Mouse (Mus musculus): ENCODE results near the gene Pate2. TPM values are rescaled to one million over a fixed set of nuclear protein-coding genes. Genes with fewer than 3 reads are reported as not detected.
A peak's percentile ranks its signal among the peaks of the same experiment; 100 is the strongest.

The Pate2 gene
- polyA plus RNA-seq (2015; fragmentation: Nextera tagmentation; extraction: Ambion mirVana) = 1.0 TPM in 2 replicates

DNA sequence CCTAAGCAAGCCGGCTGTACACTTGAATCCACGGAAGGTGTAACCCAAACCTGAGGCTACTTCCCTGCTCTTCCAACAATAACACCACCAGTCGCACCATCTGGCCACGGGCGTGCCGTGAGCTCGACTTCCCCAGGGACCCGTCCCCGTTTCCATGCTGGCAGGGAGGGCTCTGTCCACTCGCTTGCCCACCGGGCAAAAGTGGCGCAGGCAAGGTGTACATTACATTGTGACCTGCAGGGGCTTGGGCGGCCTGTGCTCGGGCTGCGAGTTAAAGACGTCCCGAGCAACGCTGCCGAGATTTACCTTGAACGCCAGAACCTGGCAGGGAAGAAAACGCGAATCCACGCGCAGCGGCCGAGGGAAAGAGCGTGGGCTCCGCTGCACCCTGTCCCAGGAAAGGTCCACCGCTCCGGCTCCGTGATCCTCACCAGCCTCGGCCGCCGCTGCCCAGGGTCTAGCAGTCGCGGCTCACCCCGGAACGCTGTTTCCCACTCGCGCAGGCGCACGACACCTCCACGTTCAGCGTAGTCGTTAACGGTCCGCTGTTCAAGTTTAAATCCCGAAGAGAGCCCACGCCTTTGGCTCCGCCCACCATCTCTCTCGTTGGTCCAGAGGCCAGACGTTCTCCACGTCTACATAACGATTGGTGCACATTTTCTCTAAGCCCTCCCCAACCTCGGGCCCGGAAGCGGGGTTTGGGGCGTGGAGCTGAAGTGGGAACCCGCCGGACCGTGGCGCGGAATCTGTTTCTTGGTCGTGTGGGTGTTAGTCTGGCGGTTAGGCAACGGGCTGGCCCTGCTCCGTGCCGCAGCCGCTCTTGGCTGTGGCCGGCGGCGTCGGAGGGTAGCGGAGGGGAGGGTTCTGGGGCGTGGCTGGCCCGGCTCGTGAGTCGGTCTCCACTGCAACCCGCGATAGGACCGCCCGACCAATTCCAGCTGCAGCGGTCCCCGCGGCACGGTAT is at the start of gene Pate2, which contains the start of gene Hyls1:
Gene Pate2 (plus strand): TSS at position 714 of the 964 bp plus-strand sequence.
Gene Hyls1 (minus strand): TSS at position 828 of the 964 bp plus-strand sequence.
- peak within 1 kb of the TSS; percentile 95 for H3K27ac ChIP-seq
- H3K27me3 ChIP-seq = peaks cover 26% of the 10 kb centered on the region
- WGBS = under 1% methylated on average over 86 of the region's 86 CpGs
- peaks cover 33% of the 10 kb centered on the region for H3K36me3 ChIP-seq
- peaks cover 12% of the 10 kb centered on the region; the same call in 1 of the 2 replicates for H3K4me1 ChIP-seq
- H3K4me3 ChIP-seq (replicated peaks) = peak within 1 kb of the TSS; percentile 88
- H3K9me3 ChIP-seq (replicated peaks) = no peaks in the 10 kb centered on the region
- peak within 1 kb of the TSS; percentile 82 for H3K4me2 ChIP-seq
- ATAC-seq (replicated peaks; ENCODE audit: low FRiP score) = peak; percentile 98
- peak within 1 kb of the TSS; percentile 83 for H3K9ac ChIP-seq

DNA sequence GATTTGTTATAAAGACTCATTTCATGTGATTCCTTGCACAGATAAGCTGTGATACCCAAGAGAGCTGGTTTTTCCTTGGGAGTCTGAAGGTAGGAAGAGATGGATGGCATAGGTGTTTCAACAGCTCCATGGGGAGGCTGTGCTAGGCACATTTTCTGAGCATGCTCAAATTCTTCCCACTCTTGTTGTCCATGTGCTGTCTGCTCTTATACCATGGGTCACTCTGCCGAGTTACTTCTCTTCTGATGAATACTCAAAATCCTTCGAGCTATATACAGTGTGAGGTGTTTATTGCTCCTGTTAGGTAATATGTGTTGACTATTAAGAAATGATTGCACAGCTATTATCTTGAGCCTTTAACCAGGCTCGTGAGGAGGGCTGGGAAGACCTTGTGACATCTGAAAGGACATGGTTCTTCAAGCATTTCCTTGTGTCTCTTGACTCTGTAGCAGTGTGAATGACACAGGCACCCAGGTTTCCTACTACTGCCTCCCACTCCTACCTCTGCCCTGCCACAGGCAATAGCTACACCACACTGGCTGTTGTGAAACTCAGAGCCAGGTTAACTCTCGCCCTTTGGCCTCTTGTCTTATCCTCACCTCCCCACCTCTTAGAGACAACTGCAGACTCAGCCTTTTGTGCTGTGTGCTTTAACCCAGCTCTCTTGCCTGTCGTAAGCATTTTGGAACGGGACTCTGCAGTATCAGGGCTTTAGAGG is 49.3 kb upstream of the Pate2 start:
- Histone ChIP-seq H3K9me3 (replicated peaks) (no peaks in the 10 kb centered on the region), H3K27ac (no peak overlapping the region), H3K27me3 (peaks cover 3% of the 10 kb centered on the region; the same call in 1 of the 2 replicates), H3K4me3 (replicated peaks) (no peak overlapping the region), H3K4me1 (peaks cover 15% of the 10 kb centered on the region), H3K9ac (no peak overlapping the region), H3K4me2 (no peak overlapping the region), H3K36me3 (no peaks in the 10 kb centered on the region)
- peak; percentile 10; the same call in 1 of the 2 replicates for ATAC-seq (replicated peaks; ENCODE audit: low FRiP score)
- WGBS = 72% methylated on average over 6 of the region's 6 CpGs

DNA sequence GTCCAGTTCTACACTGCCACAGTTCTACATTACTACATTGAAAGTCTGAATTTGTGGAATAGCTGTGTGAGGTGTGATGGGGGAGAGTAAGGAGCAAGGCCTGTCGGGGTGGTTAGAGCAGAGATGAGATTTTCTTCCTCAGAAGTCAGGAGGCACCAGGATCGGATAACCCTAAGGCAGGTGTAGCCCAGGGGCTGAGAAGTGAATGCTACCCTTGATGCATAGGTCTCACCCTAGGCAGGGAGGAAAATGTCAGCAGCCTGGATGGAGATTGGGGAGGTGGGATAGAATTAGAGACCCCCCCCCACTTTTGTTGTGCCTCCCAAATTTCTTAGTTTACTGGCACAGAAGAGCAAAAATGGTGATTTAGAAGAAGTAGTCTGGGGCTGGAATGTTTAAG is 47.8 kb upstream of the Pate2 start:
- H3K4me1 ChIP-seq = peaks cover 15% of the 10 kb centered on the region
- no peak overlapping the region for H3K27ac ChIP-seq
- no peak overlapping the region for H3K4me2 ChIP-seq
- no peaks in the 10 kb centered on the region for H3K36me3 ChIP-seq
- no peak overlapping the region for H3K9ac ChIP-seq
- no peak overlapping the region for H3K4me3 ChIP-seq (replicated peaks)
- H3K9me3 ChIP-seq (replicated peaks) = no peaks in the 10 kb centered on the region
- peaks cover 3% of the 10 kb centered on the region; the same call in 1 of the 2 replicates for H3K27me3 ChIP-seq
- ATAC-seq (replicated peaks; ENCODE audit: low FRiP score) = no peak
- WGBS = 62% methylated on average over 2 of the region's 2 CpGs

DNA sequence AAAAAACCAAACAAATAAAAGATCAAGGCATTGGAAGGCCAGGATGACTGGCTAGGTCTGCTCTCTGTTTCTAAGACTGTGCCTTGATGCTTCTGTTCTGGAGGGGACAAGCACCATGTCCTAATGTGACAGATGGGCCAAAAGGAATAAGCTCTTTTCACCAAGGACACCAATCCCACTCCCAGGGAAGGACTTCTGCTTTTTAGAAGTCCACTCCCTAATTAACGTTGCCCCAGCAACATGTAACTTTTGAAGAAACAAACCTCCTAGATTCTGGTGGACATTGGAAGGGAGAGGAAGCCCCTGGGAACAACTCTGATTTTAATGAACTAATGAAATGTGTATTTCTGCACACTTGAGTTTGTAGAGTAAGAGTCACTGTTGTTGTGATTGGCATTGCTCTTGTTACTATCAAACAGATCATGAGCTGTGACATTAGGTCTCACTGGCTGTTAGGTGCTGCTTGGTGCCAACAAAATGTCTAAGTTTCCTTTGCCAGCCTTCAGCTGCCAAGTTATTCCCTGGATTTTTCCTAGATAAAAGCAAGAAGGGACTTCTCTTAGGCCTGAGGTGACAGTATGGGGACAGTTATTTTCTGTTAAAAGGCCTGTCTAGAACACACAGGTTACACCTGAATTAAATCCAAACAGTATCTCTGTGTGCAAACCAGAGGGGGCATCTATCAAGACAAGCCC is 47.1 kb upstream of the Pate2 start:
- Histone ChIP-seq H3K36me3 (no peaks in the 10 kb centered on the region), H3K9me3 (replicated peaks) (no peaks in the 10 kb centered on the region), H3K4me1 (peaks cover 15% of the 10 kb centered on the region), H3K27me3 (peaks cover 3% of the 10 kb centered on the region; the same call in 1 of the 2 replicates), H3K27ac (no peak overlapping the region), H3K4me3 (replicated peaks) (no peak overlapping the region), H3K4me2 (no peak overlapping the region), H3K9ac (no peak overlapping the region)
- whole genome bisulfite sequencing = 71% methylated on average over 1 of the region's 1 CpGs
- no peak for ATAC-seq (replicated peaks; ENCODE audit: low FRiP score)

DNA sequence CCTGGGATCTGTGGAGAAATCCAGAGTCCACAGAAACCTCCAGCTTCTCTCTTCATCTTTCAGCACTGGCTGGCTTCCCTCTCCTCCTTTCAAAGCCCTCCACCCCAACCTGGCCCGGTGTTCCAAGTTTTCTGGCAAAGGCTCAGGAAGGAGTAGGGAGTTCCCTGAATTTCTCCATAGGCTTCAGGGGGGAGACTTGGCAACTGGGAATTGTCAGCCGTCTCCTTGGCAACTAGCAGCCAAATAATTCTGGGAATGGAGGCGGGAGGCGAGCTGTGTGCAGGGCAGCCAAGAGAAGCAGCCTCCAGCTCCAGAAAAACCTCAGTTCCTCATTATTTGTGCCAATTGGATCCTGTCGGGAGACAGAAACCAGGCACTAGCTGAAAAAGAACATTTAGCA is 46.5 kb upstream of the Pate2 start:
- H3K9ac ChIP-seq = no peak overlapping the region
- no peak overlapping the region for H3K27ac ChIP-seq
- no peak overlapping the region for H3K4me3 ChIP-seq (replicated peaks)
- H3K36me3 ChIP-seq = no peaks in the 10 kb centered on the region
- peaks cover 3% of the 10 kb centered on the region; the same call in 1 of the 2 replicates for H3K27me3 ChIP-seq
- peaks cover 15% of the 10 kb centered on the region for H3K4me1 ChIP-seq
- no peak overlapping the region for H3K4me2 ChIP-seq
- ATAC-seq (replicated peaks; ENCODE audit: low FRiP score) = peak; percentile 59
- WGBS = 43% methylated on average over 5 of the region's 5 CpGs
- H3K9me3 ChIP-seq (replicated peaks) = no peaks in the 10 kb centered on the region

DNA sequence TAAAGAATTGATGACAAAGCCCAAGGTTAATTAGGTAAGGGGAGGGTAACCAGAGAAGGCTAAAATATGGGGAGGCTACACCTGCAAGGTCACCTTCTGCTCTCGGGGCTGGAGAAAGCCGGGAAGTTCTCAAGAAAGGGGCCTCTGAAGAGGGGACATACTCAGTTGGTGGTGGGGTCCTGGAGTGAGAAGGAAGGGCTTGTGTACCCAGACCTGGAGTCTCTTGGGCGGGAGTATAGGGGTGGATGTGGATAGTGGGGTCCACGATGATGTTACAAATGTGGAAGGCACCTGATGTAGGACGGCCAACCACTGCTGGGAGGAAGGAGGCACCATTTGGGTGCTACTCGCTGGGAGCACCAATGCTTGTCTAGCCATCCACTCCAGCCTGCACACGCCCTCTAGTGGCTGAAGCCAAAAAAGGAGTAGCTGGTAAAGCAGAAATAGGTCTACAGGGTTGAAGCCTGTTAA is 46.1 kb upstream of the Pate2 start:
- H3K27ac ChIP-seq = no peak overlapping the region
- H3K4me1 ChIP-seq = peaks cover 15% of the 10 kb centered on the region
- H3K4me3 ChIP-seq (replicated peaks) = no peak overlapping the region
- WGBS = 15% methylated on average over 7 of the region's 7 CpGs
- no peak overlapping the region for H3K4me2 ChIP-seq
- no peaks in the 10 kb centered on the region for H3K36me3 ChIP-seq
- H3K9me3 ChIP-seq (replicated peaks) = no peaks in the 10 kb centered on the region
- H3K27me3 ChIP-seq = peaks cover 3% of the 10 kb centered on the region; the same call in 1 of the 2 replicates
- peak; percentile 88 for ATAC-seq (replicated peaks; ENCODE audit: low FRiP score)
- H3K9ac ChIP-seq = no peak overlapping the region

DNA sequence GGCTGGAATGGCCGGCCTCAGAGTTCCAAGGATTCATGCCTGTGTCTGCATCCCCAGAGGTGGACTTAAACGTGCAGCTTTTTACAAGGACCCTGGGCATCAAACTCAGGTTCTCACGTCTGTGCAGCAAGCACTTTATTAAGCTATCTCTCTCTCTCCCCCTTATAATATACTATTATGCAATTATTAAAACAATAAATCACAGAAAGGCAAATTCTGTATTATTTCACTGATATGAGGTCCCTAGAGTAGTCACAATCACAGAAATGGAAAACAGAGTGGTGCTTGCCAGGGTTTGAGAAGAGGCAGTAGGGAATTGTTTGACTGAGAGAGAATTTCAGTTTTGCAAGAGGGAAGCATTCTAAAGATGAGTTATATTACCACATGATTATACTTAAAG is 40.9 kb upstream of the Pate2 start:
- H3K9me3 ChIP-seq (replicated peaks) = no peaks in the 10 kb centered on the region
- 61% methylated on average over 3 of the region's 3 CpGs for WGBS
- H3K4me3 ChIP-seq (replicated peaks) = no peak overlapping the region
- no peak overlapping the region for H3K27ac ChIP-seq
- H3K4me1 ChIP-seq = peaks cover 6% of the 10 kb centered on the region; the same call in 1 of the 2 replicates
- no peak for ATAC-seq (replicated peaks; ENCODE audit: low FRiP score)
- H3K36me3 ChIP-seq = no peaks in the 10 kb centered on the region
- H3K27me3 ChIP-seq = peaks cover 3% of the 10 kb centered on the region; the same call in 1 of the 2 replicates
- no peak overlapping the region for H3K9ac ChIP-seq
- H3K4me2 ChIP-seq = no peak overlapping the region

DNA sequence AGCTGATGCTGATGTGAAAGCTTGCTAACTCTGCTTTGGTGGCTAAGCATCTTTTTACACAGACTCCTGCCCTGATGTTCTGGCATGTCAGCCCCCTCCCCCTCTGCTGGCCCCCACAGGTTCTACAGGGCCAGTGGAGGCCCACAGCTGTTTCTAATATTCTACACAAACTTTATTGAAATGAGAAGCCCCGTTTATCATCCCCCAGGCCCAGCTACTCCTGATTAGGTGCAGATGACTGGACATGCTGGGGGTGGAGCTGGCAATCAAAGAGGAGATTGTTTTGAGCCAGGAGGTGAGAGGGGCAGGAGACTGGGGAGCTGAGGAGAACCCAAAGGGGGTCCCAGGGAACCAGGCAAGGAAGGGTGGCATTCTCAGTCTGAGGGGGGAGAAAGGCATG is 40.3 kb upstream of the Pate2 start:
- H3K36me3 ChIP-seq = no peaks in the 10 kb centered on the region
- 19% methylated on average over 1 of the region's 1 CpGs for WGBS
- H3K9ac ChIP-seq = no peak overlapping the region
- H3K4me2 ChIP-seq = no peak overlapping the region
- H3K4me1 ChIP-seq = 0 out of 2 replicates have a peak, but pooled peaks cover 4% of the 10 kb centered on the region
- no peak overlapping the region for H3K27ac ChIP-seq
- ATAC-seq (replicated peaks; ENCODE audit: low FRiP score) = no peak
- peaks cover 3% of the 10 kb centered on the region; the same call in 1 of the 2 replicates for H3K27me3 ChIP-seq
- no peak overlapping the region for H3K4me3 ChIP-seq (replicated peaks)
- H3K9me3 ChIP-seq (replicated peaks) = no peaks in the 10 kb centered on the region

DNA sequence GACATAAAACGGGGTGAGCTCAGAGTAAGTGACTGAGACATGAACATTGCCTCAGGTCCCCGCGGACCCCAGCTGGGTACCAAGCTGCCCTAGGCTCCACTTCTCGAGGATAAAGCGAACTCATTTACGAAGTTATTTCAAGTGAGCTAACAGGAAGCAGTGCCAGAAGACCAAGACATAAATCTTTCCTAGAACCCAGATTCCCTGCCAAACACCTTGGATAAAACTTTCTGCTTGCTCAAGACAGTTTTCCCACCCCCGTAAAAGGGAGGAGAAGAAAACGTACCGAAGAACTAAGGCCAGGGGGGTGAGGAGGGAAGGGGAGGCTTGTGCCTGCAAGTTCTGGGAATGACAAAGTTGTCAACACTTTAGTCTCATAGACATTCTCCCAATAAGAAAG is 36.8 kb upstream of the Pate2 start:
- no peaks in the 10 kb centered on the region for H3K36me3 ChIP-seq
- 37% methylated on average over 9 of the region's 9 CpGs for WGBS

DNA sequence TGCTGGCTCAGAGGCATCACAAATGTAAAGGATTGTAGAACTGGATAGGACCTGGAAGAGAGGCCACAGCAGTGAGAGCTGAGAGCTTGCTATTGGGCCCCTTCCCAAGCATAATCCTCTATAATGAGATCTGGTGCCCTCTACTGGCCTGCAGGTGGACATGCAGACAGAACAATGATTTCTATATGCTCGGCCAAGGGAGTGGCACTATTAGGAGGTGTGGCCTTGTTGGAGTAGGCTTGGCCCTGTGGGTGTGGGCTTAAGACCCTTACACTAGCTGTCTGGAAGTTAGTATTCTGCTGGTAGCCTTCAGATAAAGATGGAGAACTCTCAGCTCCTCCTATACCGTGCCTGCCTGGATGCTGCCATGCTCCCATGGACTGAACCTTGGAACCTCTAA is 35.0 kb upstream of the Pate2 start:
- Histone ChIP-seq H3K4me3 (replicated peaks) (no peak overlapping the region), H3K9ac (no peak overlapping the region), H3K9me3 (replicated peaks) (no peaks in the 10 kb centered on the region), H3K27ac (no peak overlapping the region), H3K4me1 (peaks cover 33% of the 10 kb centered on the region), H3K36me3 (no peaks in the 10 kb centered on the region), H3K4me2 (no peak overlapping the region), H3K27me3 (no peaks in the 10 kb centered on the region)
- 11% methylated on average over 2 of the region's 2 CpGs for WGBS
- peak; percentile 80 for ATAC-seq (replicated peaks; ENCODE audit: low FRiP score)

More for the DNA sequence above, 36.8 kb upstream of the Pate2 start:
- H3K4me1 ChIP-seq = peaks cover 20% of the 10 kb centered on the region
- H3K9ac ChIP-seq = no peak overlapping the region
- H3K27me3 ChIP-seq = no peaks in the 10 kb centered on the region
- no peak overlapping the region for H3K4me2 ChIP-seq
- no peak overlapping the region for H3K27ac ChIP-seq
- no peak overlapping the region for H3K4me3 ChIP-seq (replicated peaks)
- ATAC-seq (replicated peaks; ENCODE audit: low FRiP score) = no peak
- no peaks in the 10 kb centered on the region for H3K9me3 ChIP-seq (replicated peaks)

DNA sequence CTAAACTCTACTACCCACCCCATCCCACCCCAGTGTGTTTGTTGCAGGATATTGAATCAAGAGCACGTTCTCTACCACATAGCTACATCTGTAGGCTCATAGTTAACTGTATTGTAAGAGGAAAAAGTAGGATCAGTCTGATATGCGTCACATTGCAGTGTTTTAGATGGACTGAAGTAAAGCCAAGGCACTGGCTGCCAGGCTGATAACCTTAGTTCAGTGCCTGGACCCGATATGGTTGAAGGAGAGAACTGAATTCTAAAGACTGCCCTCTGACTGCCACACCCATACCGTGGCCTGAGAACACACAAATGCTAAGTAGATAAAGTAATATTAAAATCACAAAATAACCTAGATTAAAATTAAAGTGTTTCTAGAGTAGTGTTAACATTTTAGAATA is 34.2 kb upstream of the Pate2 start:
- Histone ChIP-seq H3K4me1 (peaks cover 33% of the 10 kb centered on the region), H3K36me3 (no peaks in the 10 kb centered on the region), H3K4me2 (no peak overlapping the region), H3K4me3 (replicated peaks) (no peak overlapping the region), H3K9ac (no peak overlapping the region), H3K9me3 (replicated peaks) (no peaks in the 10 kb centered on the region), H3K27me3 (no peaks in the 10 kb centered on the region), H3K27ac (no peak overlapping the region)
- WGBS = 79% methylated on average over 4 of the region's 4 CpGs
- no peak for ATAC-seq (replicated peaks; ENCODE audit: low FRiP score)
